Mouse (Mus musculus): Measurements from ENCODE around the gene Twnk.

GRCm38 (mm10) chr19:45024775-45025174 lies 19.3 kb downstream of the Twnk start:
- no peak for TF ChIP-seq CTCF (conservative IDR thresholded peaks at IDR 0.05 in 1 of 2, IDR thresholded peaks at IDR 0.05 in 1 of 2; ENCODE audit: low read depth in 2 of 2, low read length in 2 of 2)
- TF ChIP-seq ETS1 (conservative IDR thresholded peaks at IDR 0.05; ENCODE audit: low read depth, low read length): no peak
- TF ChIP-seq KAT2A (IDR thresholded peaks at IDR 0.05; ENCODE audit: insufficient replicate concordance, low read length): no peak
- TF ChIP-seq USF2 (conservative IDR thresholded peaks at IDR 0.05; ENCODE audit: low read depth, low read length): no peak
- no peak for TF ChIP-seq PAX5 (IDR thresholded peaks at IDR 0.05; ENCODE audit: low read length)
- no peak for TF ChIP-seq SMC3 (IDR thresholded peaks at IDR 0.05; ENCODE audit: low read depth, low read length)
- no peak for TF ChIP-seq TBP (conservative IDR thresholded peaks at IDR 0.05; ENCODE audit: low read depth, low read length)
